Mouse (Mus musculus): ENCODE data around the gene Srbd1.

DNA sequence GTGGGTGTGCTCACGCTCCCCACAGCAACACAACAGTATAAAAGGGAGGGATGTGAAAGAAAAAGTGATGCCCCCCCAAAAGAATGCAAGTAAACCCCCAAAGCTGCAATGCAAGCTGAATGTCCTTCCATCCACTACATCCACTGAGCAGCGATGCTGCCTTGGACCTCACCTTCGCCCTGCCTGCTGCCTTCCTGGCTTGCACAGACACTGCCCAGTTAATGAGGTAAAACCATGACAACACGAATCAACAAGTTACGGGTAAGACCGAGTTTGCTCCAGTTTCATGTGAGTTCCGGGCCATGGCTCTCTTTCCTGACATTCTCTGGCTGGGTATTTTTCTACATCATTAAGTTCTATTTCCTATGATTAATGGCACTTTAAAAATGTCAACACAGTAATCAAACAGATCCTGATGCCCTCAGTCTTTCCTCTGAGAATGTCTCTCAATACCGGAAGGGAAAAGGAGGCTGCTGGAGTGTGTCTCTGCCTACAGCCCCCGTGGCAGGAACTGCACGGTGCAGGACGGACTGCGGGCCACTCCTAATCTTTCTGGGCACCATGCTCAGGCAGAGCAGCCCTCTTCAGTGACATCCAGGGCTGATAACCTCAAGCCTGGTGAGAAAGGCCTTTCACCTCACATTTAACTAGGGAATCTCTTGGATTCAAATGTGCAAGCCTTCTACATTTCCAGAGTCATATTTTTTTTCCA is 155.8 kb downstream of the Srbd1 start:
- TF ChIP-seq CTCF (IDR thresholded peaks at IDR 0.05; ENCODE audit: low read depth, low read length) = no peak
- TF ChIP-seq POLR2A (IDR thresholded peaks at IDR 0.05; ENCODE audit: insufficient read depth, low read length) = no peak
- TF ChIP-seq EP300 (IDR thresholded peaks at IDR 0.05; ENCODE audit: insufficient read depth, low read depth, low read length) = no peak
